Mouse (Mus musculus) adipocyte (in vitro differentiated cells): Measurements from ENCODE around the gene Zfyve9.
"Not testable (repeated sequence)": the region's sequence is repeated elsewhere in the genome, so short reads cannot be mapped to it uniquely, and the experiment has no call there.

Source experiments
- DNase-seq: peaks from one replicate; pipeline ENCODE4 v3.0.0-alpha.2; 2016; ENCODE audit warnings: low spot score

Zfyve9 gene

DNA sequence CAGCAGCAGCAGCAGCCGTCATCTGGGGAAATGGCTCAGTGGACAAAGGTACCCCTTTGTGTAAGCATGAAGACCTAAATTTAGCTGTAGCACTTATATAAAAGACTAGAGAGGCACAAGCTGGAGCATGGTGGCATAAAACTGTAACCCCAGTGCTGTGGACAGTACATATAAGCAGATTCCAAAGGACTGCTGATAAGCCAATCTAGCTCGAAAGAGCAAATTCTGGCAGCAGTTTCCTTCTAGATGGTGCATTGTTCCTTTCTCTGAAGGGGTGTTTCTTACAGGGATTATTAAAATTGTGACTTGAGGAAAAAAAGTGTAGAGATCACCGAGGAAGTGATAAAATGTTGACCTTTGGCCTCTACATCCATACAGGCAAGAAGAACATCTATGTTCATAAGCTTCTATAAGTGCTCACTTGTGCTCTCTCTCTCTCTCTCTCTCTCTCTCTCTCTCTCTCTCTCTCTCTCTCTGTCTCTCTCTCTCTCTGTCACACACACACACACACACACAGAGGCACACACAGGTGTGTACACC is 59.3 kb downstream of the Zfyve9 start:
- no peak for DNase-seq

DNA sequence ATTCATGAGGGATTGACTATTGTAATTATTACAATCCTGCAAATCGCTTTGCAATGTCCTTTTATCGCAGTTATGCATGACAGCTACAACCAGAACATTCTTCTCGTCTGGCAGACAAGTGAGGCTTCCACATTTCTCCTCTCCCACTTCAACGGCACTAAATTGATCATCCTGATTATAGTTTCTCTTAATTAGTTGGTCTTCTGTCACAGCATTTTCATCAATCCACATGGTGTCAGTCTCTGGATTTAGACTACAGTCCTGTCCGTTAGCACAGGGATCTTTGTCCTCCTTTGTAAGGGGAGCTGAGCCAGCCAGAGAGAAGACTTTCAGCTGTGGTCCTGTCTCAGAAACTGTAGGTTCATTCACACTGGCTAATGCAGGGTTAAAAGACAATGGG is 61.2 kb downstream of the Zfyve9 start, which contains the start of gene 3110021N24Rik:
TSS of gene 3110021N24Rik (plus strand) at position 301 of the 400 bp plus-strand sequence.
- no peak for DNase-seq

DNA sequence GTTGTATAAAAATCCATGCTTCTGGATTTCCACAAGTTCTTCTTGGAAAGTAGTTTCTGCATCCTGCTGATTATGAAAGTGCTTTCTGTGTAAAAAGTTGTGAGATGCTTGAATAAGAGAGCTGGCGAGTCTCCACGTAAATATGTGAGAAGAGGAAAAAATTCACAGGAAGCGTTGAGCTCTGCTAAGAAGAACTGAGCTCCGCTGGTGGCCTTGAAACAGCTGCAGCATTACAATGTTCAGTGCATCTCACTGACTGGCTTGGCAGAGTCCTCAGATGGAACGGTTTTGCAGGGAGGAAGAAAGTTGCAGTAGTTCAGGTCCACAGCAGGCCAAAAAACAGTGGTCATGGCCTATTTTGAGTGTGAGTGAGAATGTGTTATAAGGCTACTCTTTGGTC is 72.4 kb downstream of the Zfyve9 start:
- peak; percentile 14 for DNase-seq

DNA sequence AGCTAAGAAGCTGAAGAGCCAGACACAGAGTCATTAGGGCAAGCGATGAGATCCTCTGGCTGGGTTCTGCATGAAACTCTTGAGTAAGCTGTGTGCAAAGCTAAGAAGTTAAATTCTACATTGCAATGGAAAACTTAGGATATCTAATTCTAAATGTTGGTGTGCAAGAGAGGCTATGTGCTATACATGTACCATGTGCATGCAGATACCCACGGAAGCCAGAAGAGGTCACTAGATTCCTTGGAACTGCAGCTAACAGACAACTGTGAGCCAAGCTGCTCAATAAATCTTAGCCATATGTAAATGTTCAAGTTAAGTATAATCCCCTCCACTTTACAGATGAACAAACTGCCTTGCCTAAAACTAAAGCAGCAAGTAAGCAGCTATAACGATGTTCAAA is 83.7 kb downstream of the Zfyve9 start:
- peak; percentile 17 for DNase-seq

DNA sequence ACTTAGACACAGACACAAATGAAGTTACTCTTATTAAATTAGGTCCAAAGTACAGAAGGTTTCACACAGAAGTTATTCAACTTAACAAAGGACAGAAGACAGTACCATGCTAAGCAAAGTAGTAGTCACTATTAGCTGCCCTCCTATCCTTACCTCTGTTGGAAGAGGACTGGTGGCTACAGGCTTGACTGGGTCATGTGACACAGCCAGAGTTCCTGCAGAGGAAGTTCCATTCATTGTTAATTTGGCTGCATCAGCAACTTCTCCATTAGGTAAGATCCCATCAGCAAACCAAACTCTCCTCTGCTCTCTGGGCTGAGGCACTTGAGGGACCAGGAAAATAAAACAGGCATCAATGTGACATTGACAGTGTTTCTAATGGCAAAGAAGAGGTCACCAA is 89.1 kb downstream of the Zfyve9 start:
- no peak for DNase-seq

DNA sequence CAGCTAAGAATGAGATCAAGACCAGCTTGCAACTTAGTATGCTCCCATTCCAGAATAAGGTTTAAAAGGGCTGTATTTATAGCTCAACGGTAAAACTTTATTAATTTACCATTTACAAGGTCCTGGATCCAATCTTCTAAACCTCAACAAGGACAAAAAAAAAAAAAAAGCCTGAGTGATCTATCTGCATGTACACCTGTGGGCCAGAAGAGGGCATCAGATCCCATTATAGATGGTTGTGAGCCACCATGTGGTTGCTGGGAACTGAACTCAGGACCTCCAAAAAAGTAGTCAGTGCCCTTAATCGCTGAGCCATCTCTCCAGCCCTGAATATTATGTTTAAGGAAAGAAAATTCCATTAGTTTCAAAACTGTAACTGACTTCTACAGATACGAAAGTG is 90.1 kb downstream of the Zfyve9 start:
- DNase-seq, result no peak

DNA sequence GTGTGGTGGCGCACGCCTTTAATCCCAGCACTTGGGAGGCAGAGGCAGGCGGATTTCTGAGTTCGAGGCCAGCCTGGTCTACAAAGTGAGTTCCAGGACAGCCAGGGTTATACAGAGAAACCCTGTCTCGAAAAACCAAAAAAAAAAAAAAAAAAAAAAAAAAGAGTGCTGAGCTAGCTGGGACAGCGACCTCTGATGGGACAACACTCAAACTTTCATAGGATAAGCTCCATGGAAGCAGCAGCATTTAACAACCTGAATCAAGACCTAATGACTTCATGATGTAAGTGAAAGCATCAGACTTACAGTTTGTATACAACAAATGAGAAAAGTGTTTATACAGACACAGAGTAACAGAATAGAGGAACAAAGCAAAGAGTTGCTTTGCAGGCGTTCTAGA is 93.5 kb downstream of the Zfyve9 start:
- DNase-seq, result not testable (repeated sequence)

DNA sequence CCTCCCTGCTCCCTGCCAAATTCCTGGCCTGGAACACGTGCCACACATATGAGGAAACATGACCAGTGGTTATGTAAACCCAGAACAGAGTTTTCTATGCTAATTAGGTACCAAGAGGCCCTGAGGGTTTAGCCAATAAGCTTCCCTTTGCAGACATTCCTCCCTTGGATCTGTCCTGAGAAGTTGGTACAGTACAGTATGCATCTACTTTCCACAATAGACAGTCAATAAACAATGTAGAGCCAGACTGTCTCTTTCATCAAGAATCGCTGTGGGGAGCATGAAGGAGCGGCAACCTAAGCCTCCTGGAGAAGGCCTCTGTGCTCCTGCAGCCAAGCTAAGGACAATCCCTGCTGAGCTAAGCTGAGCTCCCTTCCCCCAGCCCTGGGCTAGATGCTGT is 94.4 kb downstream of the Zfyve9 start:
- no peak for DNase-seq

DNA sequence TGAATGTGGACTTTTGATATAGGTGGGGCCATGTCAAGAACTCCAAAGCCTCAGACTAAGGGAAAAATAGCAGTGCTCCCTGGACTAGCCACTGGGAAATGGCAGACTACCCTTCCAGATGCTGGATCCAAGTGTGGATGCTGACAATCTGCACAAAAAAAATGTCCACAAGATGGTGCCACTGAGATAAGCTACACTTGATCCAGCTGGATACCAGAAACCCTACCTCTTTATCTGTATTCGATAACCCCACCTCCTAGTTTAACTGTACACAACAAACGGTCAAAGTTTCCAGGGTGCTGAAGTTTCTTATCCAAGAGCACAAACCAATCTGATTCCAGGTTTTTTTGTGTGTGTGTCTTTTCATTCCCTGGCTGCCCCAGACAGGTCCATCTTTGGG is 116.2 kb downstream of the Zfyve9 start:
- peak; percentile 66 for DNase-seq

DNA sequence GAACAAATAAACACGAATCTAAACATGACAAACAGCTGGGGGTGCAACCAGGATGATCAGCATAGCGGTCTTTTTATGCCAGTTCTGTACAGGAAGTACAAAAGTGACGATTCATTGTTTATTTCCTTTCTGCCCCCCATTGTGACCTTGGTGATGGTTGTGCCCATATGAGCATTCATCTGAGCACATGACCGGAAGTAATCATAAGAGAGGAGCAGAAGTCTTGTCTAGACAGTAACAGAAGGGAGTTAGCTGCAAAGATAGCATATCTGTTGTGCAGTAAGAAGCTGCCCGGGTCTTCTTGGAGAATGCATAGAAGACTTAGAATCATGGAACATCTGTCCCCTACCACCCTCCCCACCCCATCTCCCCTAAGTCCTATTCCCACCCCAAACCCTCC is 141.8 kb downstream of the Zfyve9 start:
- no peak for DNase-seq

DNA sequence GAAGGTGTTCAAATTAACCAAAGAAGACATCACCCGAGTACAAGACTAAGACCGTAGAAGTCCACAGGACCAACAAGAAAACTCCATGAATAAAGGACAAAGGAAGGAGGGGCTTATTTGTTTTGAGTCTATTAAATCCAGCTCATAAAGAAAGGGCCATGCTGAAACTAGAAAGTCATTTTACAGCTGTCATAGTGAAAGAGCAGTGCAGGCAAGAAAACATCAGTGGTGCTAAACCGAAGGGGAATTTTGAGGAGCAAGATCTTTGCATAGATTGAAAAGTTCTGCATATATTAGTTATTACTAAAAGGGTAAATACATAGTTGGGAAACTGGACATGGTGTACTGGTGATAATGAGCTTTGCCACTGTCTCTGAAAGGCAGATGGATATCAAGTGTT is 142.9 kb downstream of the Zfyve9 start:
- no peak for DNase-seq

DNA sequence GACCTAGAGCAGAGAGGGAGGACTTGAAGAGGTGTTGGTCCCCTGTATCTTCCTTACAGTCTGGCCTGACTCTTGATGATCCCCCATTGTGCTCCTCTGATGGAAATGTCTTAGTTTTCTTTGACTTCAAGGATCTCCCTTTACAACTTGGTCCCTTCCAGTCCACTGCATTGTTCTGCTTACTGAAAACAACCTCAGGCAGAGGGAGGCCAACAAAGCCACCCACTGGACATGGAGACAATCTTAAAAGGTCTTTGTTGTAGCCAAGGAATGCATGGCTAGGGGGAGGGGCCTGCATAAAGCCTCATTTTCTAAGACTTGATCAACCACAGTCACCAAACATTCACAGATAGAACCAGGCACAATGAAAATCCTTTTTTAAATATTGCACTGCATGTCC is 145.5 kb downstream of the Zfyve9 start:
- no peak for DNase-seq

DNA sequence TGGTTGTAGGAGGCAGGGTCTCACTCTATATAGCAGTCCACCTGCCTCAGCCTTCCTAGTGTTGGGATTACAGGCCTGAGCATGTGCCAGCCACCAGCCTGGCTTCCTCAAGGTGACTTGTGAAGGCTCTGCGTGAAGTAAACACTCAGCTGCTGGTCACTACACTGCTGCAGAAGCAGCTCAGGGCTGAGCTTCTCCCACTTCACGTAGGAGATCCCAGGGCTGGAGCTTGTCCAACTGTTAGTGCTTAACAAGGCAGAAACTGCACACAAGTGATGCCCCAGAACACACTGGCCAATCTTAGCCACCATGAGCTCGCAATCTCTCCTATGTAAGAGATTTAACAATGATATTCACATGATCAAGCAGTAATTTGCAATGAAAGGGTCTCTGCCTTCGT is 145.9 kb downstream of the Zfyve9 start:
- no peak for DNase-seq

DNA sequence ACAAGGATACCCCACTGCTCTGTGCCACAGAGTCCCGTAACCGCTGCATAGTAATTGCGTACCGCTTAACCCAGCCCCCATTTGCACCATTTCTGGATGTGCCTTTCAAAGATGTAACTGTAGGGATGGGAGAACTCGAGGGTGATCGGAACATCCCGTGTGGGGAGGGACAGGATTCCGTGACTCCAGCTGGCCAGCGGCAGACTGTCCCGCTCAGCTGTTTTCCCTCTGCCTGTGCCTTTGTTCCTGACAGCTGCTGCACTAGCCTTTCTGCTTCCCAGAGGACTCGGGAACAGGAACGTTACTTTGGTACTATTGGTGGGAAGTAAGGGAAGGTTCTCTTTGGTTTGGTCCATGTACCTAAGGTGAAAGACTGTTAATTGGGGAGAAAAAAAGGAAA is 146.9 kb downstream of the Zfyve9 start:
- DNase-seq, result no peak

DNA sequence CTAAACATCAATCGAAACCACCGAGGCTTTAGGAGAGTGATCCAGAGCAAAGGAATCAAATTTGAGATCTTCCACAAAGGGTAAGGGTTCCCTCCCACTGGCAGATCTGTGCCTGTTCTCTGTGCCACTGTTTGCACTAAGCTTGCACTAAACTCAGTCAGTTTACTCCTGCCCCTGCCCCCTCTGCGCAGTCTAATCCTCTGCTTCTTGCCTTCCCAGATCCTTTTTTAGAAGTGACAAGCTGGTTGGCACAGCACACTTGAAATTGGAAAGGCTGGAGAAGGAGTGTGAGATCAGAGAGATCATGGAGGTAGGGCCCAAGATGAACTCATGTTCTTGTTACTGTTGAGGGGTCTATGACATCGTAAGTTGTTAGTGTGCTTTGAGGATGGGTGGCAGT is 149.0 kb downstream of the Zfyve9 start:
- DNase-seq, result no peak

DNA sequence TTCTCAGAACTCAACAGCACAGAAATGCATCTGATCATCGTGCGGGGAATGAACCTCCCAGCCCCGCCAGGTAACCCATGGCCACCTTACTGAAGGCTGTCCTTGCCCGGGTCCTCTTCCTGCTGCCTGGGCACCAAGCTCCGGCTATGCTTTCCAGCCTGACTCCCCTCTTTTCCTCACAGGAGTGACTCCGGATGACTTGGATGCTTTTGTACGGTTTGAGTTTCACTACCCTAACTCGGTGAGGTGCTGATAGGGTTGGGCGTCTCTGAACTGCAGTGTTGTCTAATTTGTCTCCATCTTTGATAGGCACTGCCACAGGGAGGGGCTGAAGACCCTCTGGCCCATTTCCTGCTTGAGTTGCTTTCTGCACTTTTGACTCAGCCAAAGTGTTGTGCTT is 150.5 kb downstream of the Zfyve9 start:
- DNase-seq, result no peak

DNA sequence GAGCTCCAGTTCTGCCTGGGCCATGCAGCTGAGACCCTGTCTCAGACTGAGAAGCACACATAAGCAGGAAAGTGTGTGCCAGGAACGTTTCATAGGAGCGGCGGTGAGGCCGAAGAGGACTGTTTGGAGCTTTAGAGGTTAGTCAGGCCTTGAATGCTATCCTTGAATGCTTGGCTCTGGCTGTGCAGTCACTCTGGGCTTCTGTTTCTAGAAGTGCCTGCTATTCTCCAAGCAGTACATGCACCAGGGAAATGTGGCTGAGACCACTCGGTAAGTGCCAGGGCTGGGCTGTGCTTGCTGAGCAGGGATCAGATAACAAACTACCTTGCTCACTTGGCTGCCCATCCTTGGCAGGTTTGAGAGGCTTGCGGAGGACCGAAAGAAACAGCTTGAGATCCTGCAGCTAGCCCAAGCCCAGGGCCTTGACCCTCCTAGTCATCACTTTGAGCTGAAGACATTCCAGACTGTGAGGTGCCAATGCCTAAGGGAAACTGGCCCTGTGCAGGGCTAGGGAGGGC is 151.2 kb downstream of the Zfyve9 start:
- no peak for DNase-seq

DNA sequence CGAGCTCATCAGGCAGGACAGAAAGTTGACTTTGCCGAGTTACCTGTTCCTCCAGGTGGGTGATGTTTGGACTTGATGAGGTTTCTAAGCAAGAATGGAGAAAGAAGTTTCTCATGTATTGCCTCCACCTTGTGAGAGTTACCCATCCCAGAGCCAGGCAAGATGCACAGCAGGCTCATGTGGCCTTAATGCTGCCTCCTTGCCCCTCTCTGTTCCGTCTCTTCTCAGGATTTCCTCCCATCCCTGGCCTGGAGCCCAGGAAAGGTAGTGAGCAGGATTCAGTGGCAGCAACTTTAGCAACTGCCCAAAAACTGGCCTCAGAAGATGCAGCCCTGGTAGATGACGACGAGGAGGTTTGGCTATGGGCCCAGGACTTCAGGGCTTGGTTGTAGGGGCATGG is 153.5 kb downstream of the Zfyve9 start:
- DNase-seq, result no peak

DNA sequence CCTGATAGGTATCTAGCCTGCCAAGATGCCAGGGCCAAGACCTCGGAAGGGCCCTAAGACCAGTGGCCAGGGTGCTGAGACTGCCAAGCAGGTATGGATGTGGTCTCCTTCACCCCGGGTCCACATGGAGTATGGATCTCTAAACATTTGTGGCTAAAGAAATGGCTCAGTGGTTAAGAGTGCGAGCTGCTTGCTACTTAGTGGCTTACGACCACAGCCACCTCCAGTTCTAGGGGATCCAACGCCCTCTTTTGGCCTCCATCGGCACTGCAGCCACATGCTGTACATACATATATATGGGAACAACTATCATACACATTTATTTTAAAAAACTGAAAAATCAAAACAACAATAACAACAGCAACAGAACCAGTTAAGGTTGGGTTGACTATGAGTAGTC is 159.1 kb downstream of the Zfyve9 start:
- no peak for DNase-seq

DNA sequence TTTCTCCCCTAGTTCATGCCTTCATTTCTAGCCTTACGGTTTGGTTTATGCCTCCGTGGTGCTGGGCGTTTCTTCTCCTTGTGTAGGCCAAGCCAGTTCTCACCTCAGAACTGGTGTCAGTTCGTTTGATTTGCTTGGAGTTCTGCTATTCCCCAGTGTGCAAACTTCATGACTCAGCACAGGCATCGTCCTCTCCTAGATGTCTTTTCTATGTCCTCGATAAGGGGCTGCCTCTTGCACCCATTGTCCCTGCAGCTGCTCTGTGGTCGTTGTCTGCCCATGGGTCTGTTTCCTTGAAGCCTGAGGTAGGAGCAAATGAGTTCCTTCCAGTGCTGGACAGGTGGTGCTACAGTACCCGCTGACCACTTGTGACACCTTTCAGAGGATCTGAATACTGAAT is 160.1 kb downstream of the Zfyve9 start:
- no peak for DNase-seq

DNA sequence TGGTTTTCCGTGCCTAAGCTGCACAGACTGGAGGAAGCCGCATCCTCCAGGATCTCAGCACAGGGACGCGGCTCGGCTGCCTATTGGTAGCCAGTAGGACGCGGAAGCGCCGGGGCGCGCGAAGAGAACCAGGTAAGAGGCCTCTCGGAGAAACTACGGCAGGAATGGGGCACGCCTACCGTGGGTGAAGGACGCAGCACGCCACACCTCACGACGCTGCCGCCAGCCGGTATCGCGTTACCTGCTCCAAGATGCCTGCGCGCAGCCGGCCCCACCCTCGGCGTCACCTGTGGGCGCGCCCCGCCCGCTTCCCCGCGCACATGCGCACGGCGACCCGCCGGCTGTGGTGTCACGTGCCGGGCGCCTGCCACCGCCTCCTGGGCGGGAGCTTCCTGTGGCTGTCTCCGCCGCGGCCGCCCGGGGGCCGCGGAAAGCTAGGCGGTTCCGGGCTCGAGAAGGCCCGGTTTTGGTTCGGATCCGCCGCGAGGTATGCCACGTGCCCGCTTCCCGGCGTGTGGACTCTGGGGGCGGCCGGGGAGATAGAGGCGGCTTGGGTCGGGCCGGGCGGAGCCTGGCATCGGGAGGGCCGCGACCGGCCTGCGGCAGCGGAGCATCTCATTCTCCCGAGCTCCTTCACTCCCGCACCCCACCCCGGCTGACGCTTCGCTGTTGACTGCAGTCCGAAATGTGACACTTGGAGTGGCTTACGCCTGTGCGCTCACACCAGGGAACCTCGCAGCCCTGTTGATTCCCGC is 160.8 kb downstream of the Zfyve9 start, which contains the start of gene Cc2d1b:
TSS of gene Cc2d1b (plus strand) at position 354 of the 755 bp plus-strand sequence.
- DNase-seq, result peak; percentile 85

DNA sequence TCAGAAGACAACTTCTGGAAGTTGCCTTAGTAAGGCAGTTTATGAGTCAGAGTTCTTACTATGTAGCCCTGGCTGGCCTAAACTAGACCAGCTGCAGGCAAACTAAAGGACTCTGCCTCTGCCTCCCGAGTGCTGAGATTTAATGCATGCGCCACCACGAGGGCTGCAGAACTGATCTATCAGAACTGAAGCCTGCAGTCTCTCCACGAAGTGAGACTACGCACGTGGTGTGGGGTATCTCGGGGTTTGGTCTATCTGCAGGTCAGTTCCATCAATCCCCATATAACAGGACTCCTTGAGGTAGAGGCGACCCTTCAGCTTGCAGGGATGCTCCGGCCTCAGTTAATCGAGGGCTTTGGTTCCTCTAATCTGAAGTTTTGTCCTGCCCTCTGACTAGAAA is 161.4 kb downstream of the Zfyve9 start:
- DNase-seq, result peak; percentile 45

DNA sequence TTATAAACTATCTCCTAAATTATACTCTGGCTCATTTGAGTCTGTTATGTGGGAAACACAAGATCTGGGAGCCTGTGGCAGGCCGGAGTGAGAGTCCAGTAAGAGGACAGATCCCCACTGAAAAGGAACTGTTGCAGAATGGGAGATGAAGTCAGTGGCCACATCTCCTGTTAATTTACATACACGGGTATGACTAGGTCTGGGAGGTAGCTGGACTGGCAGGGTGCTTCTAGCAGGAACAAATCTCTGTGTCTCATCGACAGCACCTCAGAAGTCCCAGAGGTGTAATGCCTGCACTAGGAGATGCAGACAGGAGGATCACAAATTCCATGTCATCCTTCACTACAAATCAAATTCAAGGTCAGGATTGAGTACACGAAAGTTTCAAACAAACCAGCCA is 162.0 kb downstream of the Zfyve9 start:
- no peak for DNase-seq

DNA sequence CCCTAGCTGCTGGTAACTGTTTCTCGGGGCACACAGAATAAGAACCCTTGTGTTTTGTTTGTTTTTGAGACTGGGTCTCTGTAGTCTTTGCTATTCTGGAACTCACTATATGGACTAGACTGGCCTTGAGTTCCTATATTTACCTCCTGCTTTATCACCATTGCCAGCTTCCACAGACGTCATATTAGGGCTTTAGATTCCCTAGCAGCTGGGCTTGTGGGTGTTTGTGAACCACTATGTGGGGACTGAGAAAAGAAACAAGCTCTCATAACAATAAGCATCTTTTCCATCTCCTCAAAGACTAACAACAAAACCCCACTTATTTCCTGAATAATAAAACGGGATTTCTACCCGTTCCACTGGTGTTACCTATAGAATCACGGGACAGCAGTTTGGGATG is 169.7 kb downstream of the Zfyve9 start:
- no peak for DNase-seq
